Mouse (Mus musculus) heart, embryonic 10.5 days (tissue): ENCODE results near the gene Sco1. TPM values are rescaled to one million over a fixed set of nuclear protein-coding genes. Genes with fewer than 3 reads are reported as not detected.
A peak's percentile ranks its signal among the peaks of the same experiment; 100 is the strongest.
"Not testable (repeated sequence)": the region's sequence is repeated elsewhere in the genome, so short reads cannot be mapped to it uniquely, and the experiment has no call there.

Experiments used
- DNase-seq: peaks from one replicate; pipeline ENCODE4 v3.0.0-alpha.2; 2017; ENCODE audit warnings: low spot score
- H3K27ac ChIP-seq: fragments of 300-500 bp; sonication (generic); 2 replicates; pipeline ENCODE4 v1.5.1; 2016; ENCODE audit warnings: mild to moderate bottlenecking
- H3K27me3 ChIP-seq: fragments of 300-500 bp; sonication (generic); 2 replicates; pipeline ENCODE4 v1.6.1; 2016; ENCODE audit warnings: mild to moderate bottlenecking; ENCODE audit not compliant: poor library complexity, insufficient read depth, severe bottlenecking
- H3K36me3 ChIP-seq: fragments of 300-500 bp; sonication (generic); 2 replicates; pipeline ENCODE4 v1.6.1; 2016; ENCODE audit warnings: mild to moderate bottlenecking, moderate library complexity
- H3K4me1 ChIP-seq: fragments of 300-500 bp; sonication (generic); 2 replicates; pipeline ENCODE4 v1.6.1; 2016; ENCODE audit warnings: mild to moderate bottlenecking
- H3K4me3 ChIP-seq: fragments of 300-500 bp; sonication (generic); 2 replicates; pipeline ENCODE4 v1.5.1; 2016; ENCODE audit warnings: mild to moderate bottlenecking, moderate library complexity
- H3K9me3 ChIP-seq: fragments of 300-500 bp; sonication (generic); 2 replicates; pipeline ENCODE4 v1.6.1; 2016; ENCODE audit warnings: mild to moderate bottlenecking, moderate library complexity
- WGBS: fragments of 180-500 bp; shearing (Covaris S2); methylation state at CpG from one replicate; pipeline ENCODE4 v1.1.7; 2016; 5-methylcytosine and 5-hydroxymethylcytosine counted together
- polyA plus RNA-seq: library from polyadenylated mRNA; unstranded; fragments of >200 nt; fragmentation: Nextera tagmentation; extraction: Ambion mirVana; gene quantifications from 2 replicates; pipeline ENCODE4 v1.2.1, GENCODE M21; 2016

Sco1 gene
- polyA plus RNA-seq, 1 experiment from 2014 or later, result 21.7 TPM

DNA sequence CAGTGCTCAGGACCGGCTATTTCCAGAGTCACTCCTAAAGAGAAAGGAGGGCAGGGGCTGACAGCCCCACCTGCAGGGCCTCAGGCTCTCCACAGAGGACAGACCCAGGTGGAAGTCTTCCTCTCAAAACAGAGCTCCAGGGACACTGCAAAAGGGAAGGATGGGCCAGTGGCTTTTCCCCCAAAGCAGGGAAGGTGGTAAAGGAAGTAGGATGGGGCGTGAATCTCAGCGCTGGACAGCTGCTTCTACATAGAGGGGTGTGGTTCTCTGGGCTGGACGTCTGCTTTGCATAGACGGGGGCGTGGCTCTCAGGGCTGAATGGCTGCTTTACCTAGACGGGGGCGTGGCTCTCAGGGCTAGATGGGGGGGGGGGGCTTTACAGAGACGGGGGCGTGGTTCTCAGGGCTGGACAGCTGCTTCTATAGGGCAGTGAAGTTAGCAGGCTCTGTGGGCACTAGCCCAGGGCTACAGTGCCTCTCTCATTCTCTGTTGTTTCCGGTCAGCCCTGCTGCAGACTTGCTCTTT, 28.7 kb downstream of the Sco1 start:
- no peaks in the 10 kb centered on the region for H3K36me3 ChIP-seq
- DNase-seq, result peak; percentile 93
- no peaks in the 10 kb centered on the region for H3K9me3 ChIP-seq
- H3K4me3 ChIP-seq, result peak overlapping the region; percentile 22; the same call in 1 of the 2 replicates
- 5% methylated on average over 11 of the region's 11 CpGs for WGBS
- peaks cover 15% of the 10 kb centered on the region for H3K4me1 ChIP-seq
- H3K27ac ChIP-seq, result no peak overlapping the region
- H3K27me3 ChIP-seq, result peaks cover 52% of the 10 kb centered on the region

DNA sequence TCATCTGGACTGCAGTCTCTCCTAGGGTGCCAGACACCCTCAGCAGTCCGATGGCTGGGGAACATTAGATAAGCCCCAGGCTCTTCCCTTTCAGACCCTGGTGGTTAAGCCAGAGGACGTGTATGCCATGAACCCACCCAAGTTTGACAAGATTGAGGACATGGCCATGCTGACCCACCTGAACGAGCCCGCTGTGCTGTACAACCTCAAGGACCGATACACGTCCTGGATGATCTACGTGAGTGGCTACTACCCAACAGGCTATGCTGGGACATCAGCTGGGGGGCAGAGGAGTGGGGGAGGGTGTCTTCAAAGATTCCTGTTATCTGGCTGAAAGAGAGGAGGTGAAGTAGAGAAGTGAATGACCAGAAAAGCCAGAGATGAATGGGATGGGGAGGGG, 29.7 kb downstream of the Sco1 start:
- Histone ChIP-seq H3K27me3 (peaks cover 56% of the 10 kb centered on the region), H3K27ac (no peak overlapping the region), H3K9me3 (no peaks in the 10 kb centered on the region), H3K4me3 (no peak overlapping the region), H3K4me1 (peaks cover 15% of the 10 kb centered on the region), H3K36me3 (no peaks in the 10 kb centered on the region)
- WGBS, result 75% methylated on average over 7 of the region's 7 CpGs
- DNase-seq, result no peak

DNA sequence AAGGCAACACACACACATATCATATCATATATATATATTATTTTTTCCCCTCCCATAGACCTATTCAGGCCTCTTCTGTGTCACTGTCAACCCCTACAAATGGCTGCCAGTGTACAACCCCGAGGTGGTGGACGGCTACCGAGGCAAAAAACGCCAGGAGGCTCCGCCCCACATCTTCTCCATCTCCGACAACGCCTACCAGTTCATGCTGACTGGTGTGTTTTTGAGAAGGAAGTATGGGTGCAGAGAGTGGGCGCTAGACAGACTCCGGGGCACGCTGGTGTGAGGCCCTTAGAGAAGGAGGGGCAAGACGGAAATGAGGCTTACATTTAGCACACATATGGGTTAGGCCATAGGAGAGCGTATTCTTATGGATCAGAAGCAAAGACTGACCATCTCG, 30.3 kb downstream of the Sco1 start:
- peaks cover 15% of the 10 kb centered on the region for H3K4me1 ChIP-seq
- H3K27ac ChIP-seq, result no peak overlapping the region
- peaks cover 57% of the 10 kb centered on the region for H3K27me3 ChIP-seq
- H3K9me3 ChIP-seq, result no peaks in the 10 kb centered on the region
- H3K36me3 ChIP-seq, result no peaks in the 10 kb centered on the region
- WGBS, result 75% methylated on average over 13 of the region's 13 CpGs
- DNase-seq, result no peak
- H3K4me3 ChIP-seq, result no peak overlapping the region

DNA sequence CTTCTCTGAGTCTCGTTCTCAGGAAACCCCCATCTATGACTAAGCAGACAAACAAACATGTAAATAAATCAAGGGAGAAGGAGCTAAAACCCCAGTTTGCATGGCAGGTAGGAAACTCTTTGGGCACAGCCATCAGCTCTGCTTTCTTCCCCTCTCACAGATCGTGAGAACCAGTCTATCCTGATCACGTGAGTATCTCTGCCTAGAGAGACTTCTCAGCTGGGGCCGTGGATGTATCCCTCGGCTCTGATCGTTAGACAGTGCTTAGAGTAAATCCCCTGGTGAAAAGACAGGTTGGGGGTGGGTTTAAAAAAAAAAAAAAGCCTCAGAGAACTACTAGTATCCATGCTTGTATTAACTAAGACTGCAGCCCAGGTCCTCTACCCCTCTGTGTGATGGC, 30.8 kb downstream of the Sco1 start:
- H3K4me1 ChIP-seq, result peaks cover 15% of the 10 kb centered on the region
- WGBS, result 65% methylated on average over 6 of the region's 6 CpGs
- H3K27me3 ChIP-seq, result peaks cover 52% of the 10 kb centered on the region
- DNase-seq, result no peak
- no peak overlapping the region for H3K27ac ChIP-seq
- H3K4me3 ChIP-seq, result no peak overlapping the region
- H3K9me3 ChIP-seq, result no peaks in the 10 kb centered on the region
- H3K36me3 ChIP-seq, result no peaks in the 10 kb centered on the region

DNA sequence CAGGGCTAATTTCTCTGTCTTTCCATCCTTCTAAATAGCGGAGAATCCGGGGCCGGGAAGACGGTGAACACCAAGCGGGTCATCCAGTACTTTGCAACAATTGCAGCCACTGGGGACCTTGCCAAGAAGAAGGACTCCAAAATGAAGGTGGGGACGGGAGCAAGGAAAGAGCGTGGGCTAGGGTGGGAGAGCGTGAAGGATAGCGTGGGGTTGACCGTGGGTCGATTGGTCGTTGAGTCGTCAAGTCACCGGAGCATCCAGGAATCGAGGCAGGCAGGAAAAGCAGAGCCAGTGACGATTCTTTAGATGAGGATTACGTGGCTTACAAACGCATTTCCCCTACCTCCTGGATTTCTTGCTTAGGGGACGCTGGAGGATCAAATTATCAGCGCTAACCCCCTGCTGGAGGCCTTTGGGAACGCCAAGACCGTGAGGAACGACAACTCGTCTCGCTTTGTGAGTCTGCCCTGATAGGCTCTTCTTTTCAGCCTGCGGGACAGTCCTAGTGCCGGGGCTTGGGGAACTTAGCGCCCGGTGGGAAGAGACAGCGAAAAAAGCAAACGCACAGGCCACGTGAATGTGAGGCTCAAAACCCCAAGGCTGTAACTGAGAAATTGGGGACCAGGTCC, 31.4 kb downstream of the Sco1 start:
- H3K4me1 ChIP-seq, result peaks cover 15% of the 10 kb centered on the region
- H3K36me3 ChIP-seq, result no peaks in the 10 kb centered on the region
- H3K27ac ChIP-seq, result no peak overlapping the region
- H3K9me3 ChIP-seq, result no peaks in the 10 kb centered on the region
- DNase-seq, result no peak
- no peak overlapping the region for H3K4me3 ChIP-seq
- 31% methylated on average over 32 of the region's 32 CpGs for WGBS
- peaks cover 55% of the 10 kb centered on the region for H3K27me3 ChIP-seq

DNA sequence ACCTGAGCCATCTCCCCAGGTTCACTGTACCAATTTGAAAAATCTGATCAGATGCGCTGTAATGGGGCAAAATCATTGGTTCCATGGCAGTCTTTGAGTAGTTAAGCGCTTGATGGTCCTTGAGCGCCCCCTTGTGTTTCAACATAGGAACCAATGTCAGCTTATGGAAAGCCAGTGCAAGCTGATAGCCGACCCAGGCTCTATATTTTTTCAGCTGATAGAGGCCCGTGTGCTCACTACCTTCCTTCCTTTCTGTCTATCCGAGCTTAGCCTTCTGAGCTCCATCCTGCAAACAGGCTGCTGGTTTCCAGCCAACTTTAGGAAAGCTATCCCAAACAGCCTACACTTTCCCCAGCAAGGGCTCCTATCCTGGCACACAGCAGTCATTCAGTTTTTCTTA, 33.0 kb downstream of the Sco1 start:
- H3K36me3 ChIP-seq, result no peaks in the 10 kb centered on the region
- peaks cover 58% of the 10 kb centered on the region for H3K27me3 ChIP-seq
- no peak overlapping the region for H3K4me3 ChIP-seq
- WGBS, result 3% methylated on average over 6 of the region's 6 CpGs
- H3K4me1 ChIP-seq, result peaks cover 10% of the 10 kb centered on the region
- H3K27ac ChIP-seq, result no peak overlapping the region
- no peak for DNase-seq
- no peaks in the 10 kb centered on the region for H3K9me3 ChIP-seq

DNA sequence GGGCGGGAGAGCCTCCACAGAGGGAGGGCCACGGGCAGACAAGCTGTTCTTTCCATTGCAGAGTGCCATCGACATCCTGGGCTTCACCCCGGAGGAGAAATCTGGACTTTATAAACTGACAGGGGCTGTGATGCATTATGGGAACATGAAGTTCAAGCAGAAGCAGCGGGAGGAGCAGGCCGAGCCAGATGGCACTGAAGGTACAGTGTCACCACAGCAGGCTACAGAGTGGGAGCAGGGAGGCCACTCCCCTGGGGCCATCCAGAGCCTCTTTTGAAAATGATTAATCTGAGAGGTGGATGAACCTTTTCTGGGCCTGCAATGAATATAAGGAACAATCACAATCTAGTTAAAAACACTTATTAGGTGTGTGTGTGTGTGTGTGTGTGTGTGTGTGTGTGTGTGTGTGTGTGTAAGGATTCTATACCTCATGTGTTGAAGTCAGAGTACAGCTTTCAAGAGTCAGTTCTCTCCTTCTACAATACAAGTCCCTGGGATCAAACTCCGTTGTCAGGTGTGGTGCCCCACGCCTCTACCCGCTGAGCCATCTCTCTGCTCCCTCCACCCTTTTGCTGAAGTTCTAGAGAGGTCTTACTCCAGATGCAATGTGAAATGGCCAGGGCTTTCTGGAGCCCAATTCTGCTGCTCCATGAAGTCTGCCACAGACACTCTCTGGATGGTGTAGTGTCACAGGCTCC, 34.1 kb downstream of the Sco1 start:
- Histone ChIP-seq H3K9me3 (no peaks in the 10 kb centered on the region), H3K4me3 (no peak overlapping the region), H3K27ac (no peak overlapping the region), H3K27me3 (peaks cover 58% of the 10 kb centered on the region), H3K4me1 (0 out of 2 replicates have a peak, but pooled peaks cover under 1% of the 10 kb centered on the region), H3K36me3 (no peaks in the 10 kb centered on the region)
- 51% methylated on average over 9 of the region's 9 CpGs for WGBS
- DNase-seq, result no peak

DNA sequence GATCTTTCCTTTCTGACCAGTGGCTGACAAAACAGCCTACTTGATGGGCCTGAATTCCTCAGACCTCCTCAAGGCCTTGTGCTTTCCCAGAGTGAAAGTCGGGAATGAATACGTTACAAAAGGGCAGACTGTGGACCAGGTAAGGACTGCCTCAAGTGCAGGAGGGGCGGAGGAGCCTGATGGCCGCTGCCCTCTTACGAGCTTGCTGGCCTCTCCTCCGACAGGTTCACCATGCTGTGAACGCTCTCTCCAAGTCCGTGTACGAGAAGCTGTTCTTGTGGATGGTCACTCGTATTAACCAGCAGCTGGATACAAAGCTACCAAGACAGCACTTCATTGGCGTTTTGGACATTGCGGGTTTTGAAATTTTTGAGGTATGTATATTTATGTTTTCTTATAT, 34.8 kb downstream of the Sco1 start:
- H3K27ac ChIP-seq, result no peak overlapping the region
- no peak overlapping the region for H3K4me3 ChIP-seq
- no peaks in the 10 kb centered on the region for H3K4me1 ChIP-seq
- 81% methylated on average over 12 of the region's 12 CpGs for WGBS
- peaks cover 62% of the 10 kb centered on the region for H3K27me3 ChIP-seq
- no peaks in the 10 kb centered on the region for H3K36me3 ChIP-seq
- DNase-seq, result no peak
- no peaks in the 10 kb centered on the region for H3K9me3 ChIP-seq

DNA sequence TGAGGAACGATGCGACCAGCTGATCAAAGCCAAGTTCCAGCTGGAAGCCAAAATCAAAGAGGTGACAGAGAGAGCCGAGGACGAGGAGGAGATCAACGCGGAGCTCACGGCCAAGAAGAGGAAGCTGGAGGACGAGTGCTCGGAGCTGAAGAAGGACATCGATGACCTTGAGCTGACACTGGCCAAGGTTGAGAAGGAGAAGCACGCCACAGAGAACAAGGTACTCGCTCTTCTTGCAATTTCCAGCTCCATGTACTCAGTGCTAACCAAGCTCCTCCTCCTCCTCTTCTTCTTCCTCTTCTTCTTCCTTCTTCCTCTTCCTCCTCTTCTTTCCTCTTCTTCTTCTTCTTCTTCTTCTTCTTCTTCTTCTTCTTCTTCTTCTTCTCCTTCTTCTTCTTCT, 39.9 kb downstream of the Sco1 start:
- peaks cover 53% of the 10 kb centered on the region for H3K27me3 ChIP-seq
- 79% methylated on average over 12 of the region's 12 CpGs for WGBS
- not testable (repeated sequence) for H3K9me3 ChIP-seq, H3K36me3 ChIP-seq, H3K4me3 ChIP-seq, H3K4me1 ChIP-seq, H3K27ac ChIP-seq, DNase-seq

DNA sequence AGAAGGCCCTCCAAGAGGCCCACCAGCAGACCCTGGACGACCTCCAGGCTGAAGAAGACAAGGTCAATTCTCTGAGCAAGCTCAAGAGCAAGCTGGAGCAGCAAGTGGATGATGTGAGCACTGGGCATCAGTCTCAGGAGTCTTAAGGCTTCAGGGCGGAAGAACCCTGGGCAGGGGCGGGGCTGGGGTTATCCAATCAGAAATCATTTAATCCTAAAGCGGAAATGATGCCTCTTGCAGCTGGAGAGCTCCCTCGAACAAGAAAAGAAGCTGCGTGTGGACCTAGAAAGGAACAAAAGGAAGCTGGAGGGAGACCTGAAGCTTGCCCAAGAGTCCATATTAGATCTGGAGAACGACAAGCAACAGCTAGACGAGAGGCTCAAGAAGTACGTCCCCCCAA, 40.7 kb downstream of the Sco1 start:
- no peaks in the 10 kb centered on the region for H3K4me1 ChIP-seq
- no peak overlapping the region for H3K4me3 ChIP-seq
- peaks cover 53% of the 10 kb centered on the region for H3K27me3 ChIP-seq
- H3K36me3 ChIP-seq, result no peaks in the 10 kb centered on the region
- H3K27ac ChIP-seq, result no peak overlapping the region
- no peak for DNase-seq
- H3K9me3 ChIP-seq, result no peaks in the 10 kb centered on the region
- WGBS, result 70% methylated on average over 9 of the region's 9 CpGs

DNA sequence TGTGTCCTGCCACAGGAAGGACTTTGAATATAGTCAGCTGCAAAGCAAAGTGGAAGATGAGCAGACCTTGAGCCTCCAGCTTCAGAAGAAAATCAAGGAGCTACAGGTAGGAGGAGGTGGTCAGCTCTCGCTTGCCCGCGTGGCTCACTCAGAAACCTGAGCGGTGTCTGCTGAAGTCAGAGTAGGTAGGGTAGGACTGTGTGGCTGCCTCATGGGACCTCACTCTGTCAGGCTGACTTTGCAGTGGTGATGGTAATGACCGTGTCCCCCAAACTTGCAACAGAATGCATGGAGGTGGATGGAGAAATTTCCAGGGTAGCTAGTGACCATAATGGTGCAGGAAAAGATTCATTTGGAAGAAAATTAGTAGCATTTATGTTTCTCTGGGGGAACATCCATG, 41.2 kb downstream of the Sco1 start:
- H3K4me1 ChIP-seq, result no peaks in the 10 kb centered on the region

DNA sequence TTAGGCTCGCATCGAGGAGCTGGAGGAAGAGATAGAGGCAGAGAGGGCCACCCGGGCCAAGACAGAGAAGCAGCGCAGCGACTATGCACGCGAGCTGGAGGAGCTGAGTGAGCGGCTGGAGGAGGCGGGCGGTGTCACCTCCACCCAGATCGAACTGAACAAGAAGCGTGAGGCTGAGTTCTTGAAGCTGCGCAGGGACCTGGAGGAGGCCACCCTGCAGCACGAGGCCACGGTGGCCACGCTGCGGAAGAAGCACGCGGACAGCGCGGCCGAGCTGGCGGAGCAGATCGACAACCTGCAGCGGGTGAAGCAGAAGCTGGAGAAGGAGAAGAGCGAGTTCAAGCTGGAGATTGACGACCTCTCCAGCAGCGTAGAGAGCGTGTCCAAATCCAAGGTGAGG, 42.0 kb downstream of the Sco1 start:
- no peak for DNase-seq
- 50% methylated on average over 29 of the region's 29 CpGs for whole genome bisulfite sequencing
- Histone ChIP-seq H3K27me3 (peaks cover 55% of the 10 kb centered on the region), H3K36me3 (no peaks in the 10 kb centered on the region), H3K4me3 (0 out of 2 replicates have a peak overlapping the region, but pooled peaks have one; percentile 22), H3K4me1 (no peaks in the 10 kb centered on the region), H3K27ac (no peak overlapping the region), H3K9me3 (no peaks in the 10 kb centered on the region)

More for the DNA sequence above, 41.2 kb downstream of the Sco1 start:
- Histone ChIP-seq H3K9me3 (no peaks in the 10 kb centered on the region), H3K27me3 (peaks cover 54% of the 10 kb centered on the region), H3K27ac (no peak overlapping the region), H3K36me3 (no peaks in the 10 kb centered on the region), H3K4me3 (no peak overlapping the region)
- 87% methylated on average over 5 of the region's 5 CpGs for WGBS
- DNase-seq, result no peak

DNA sequence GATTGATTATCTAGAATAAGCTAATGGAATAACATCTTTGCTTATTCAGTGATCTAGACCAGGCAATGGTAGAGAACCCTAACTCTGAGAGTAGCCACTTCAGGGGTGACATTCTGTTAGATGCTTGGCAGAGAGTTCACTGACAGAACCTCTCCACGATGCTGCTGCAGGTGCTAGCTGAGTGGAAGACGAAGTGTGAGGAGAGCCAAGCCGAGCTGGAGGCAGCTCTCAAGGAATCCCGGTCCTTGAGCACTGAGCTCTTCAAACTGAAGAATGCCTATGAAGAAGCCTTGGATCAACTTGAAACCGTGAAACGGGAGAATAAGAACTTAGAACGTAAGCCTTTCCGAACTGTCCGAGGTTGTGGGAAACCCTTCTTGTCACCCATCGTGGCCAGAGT, 45.2 kb downstream of the Sco1 start:
- DNase-seq, result no peak
- Histone ChIP-seq H3K27me3 (peaks cover 59% of the 10 kb centered on the region), H3K9me3 (no peaks in the 10 kb centered on the region), H3K27ac (no peak overlapping the region), H3K36me3 (no peaks in the 10 kb centered on the region), H3K4me1 (no peaks in the 10 kb centered on the region), H3K4me3 (no peak overlapping the region)
- WGBS, result 83% methylated on average over 10 of the region's 10 CpGs
